Mouse (Mus musculus) gastrocnemius, postnatal 36 days (tissue): Measurements from ENCODE around the gene Vmn1r54. TPM values are rescaled to one million over a fixed set of nuclear protein-coding genes. Genes with fewer than 3 reads are reported as not detected.
A peak's percentile ranks its signal among the peaks of the same experiment; 100 is the strongest.
"Not testable (repeated sequence)": the region's sequence is repeated elsewhere in the genome, so short reads cannot be mapped to it uniquely, and the experiment has no call there.

ENCODE experiments used
- DNase-seq, 2 experiments: peaks; one replicate each; pipeline ENCODE4 v3.0.0; 2022
- intact Hi-C: fragments of 180-260 bp; cut with DNase I; formaldehyde crosslinking; loops from one replicate; pipeline ENCODE4 v1.15.1; 2025
- long read RNA-seq, 2 experiments: library from polyadenylated mRNA; stranded (forward); transcript quantifications; one replicate each; pipeline ENCODE4 v2.0.0; 2021
- total RNA-seq, 2 experiments: library from RNA; stranded (reverse); gene quantifications; 2 replicates each; pipeline ENCODE4 v1.2.3; 2021

The Vmn1r54 gene
- total RNA-seq: not detected
- long read RNA-seq, experiment 1: 0 reads
- long read RNA-seq, experiment 2: 0 reads

DNA sequence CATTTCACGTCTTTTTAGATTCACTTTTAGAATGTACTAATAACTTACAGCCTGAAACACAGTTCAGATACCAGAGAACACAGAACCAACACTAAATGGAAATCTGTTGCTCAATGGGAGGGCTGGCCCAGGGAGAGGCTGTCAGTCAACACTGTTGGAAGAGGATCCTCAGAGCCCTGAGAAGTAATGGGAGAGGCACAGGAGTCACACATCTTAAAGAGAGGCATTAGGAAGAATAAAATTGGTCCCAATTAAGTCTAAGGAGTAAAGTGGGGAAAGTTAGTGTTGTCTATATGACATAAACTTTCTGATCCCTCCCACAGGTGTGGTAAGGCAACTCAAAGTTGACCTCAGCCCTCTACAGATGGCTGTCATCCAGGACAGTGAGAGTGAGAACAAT is at the start of gene Vmn1r54:
Vmn1r54 (plus strand) TSS at position 301 of the 400 bp plus-strand sequence.
- no peak for DNase-seq
- intact Hi-C loops: no loop called here

GRCm38 (mm10) chr6:90202493-90202892 is 43.6 kb upstream of the Vmn1r54 start, which contains the start of gene V1ra8:
Gene V1ra8, plus strand, starts transcription at chr6:90202793.
- intact Hi-C loops, DNase-seq: not testable (repeated sequence)

- no peak for DNase-seq
- intact Hi-C loops: no loop called here
Observed at GRCm38 (mm10) chr6:90224338-90224737, 21.8 kb upstream of the Vmn1r54 start, which contains the start of gene Vmn1r53. Gene Vmn1r53, minus strand, starts transcription at chr6:90224438.

- intact Hi-C loops, DNase-seq: not testable (repeated sequence)
Observed at GRCm38 (mm10) chr6:90232114-90232513, 14.0 kb upstream of the Vmn1r54 start.

GRCm38 (mm10) chr6:90232681-90233080 is 13.4 kb upstream of the Vmn1r54 start:
- no peak for DNase-seq

DNA sequence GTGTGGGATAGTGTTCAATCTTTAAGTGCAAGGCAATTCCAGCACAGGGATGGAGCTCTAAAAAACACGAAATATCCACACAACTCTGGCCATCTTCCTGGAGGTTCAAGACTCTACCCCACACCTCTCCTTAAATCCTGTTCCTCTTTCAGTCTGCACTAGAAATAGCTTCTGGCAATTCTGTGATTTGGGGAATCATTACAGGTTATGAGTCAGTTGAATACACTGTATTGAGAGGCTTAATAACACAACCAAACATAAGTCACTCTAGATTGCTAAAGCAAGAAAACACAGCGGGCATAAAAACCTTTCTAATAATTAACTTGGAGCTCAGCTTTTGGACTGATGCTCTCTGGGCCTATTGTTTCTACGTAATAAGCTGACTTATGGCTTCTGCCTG is 2.1 kb upstream of the Vmn1r54 start:
- no peak for DNase-seq
- intact Hi-C loops: no loop called here

More at GRCm38 (mm10) chr6:90232681-90233080, 13.4 kb upstream of the Vmn1r54 start:
- intact Hi-C loops: no loop called here

DNA sequence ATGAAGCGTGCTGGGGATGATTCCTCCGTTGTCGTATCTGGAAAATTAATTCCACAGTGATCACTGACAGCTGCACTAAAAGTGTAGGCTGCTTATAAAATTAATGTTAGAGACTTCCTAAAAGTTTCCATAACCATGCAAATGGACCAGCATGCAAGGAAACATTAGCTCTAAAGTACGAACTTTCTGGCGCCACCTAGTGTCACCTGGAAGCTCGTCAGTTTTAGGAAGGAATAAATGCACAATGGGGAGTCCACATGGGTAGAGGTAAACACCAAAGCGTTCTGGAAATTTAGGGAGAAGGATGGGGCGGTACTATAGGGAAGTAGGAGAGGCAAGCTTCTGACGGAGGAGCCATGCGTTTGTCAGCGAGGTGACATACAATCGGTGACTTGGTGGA is 42.2 kb downstream of the Vmn1r54 start:
- intact Hi-C loops: no loop called here
- no peak for DNase-seq

- intact Hi-C loops: no loop called here
- DNase-seq: no peak
Observed at GRCm38 (mm10) chr6:90300919-90301318, 54.8 kb downstream of the Vmn1r54 start, which contains the start of gene BC048671. Gene BC048671, plus strand, starts transcription at chr6:90301219.

GRCm38 (mm10) chr6:90306315-90306975 is 60.3 kb downstream of the Vmn1r54 start:
- intact Hi-C loops: no loop called here

DNA sequence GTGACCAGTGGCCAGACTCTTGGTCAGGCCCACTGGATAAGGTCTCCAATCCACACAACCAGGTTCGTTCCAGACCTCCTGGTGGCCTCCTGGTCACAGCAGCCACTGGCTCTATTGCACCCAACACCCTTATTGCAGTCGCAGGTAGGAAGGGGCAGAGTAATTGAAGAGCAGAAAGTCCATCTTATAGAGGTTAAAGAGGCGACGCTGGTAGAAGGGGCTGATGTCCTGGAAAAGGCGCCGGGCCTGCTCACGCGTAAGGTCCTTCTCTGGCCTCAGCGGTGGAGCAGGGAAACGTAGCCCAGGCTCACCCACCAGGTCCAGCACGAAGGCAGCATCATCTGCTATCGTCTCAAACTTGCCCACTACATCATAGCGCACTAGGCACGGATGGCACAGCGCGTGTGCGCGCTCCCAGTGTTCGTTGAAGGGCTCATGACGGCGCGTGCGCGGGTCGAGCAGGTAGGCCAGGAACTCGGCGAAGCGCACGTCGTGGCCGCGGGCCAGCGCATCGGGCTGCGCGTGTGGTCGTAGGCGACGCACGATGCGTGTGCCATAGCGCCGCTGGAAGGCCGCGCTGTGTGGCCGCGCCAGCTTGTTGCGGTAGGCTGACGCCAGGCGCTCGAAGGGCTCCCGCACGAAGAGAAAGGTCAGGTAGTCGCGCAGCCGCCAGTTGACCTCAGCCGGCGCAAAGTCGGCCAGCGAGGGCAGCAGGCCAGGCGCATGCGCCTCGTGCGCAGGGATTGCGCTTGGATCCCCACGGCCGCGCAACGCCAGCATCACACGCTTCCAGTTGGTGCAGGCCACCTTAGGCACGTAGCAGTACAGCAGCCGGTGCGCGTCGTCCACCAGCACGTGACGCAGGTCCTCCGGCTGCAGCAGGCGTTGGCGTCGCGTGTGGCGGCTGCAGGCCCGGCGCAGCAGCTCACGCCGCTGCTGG is 63.0 kb downstream of the Vmn1r54 start:
- intact Hi-C loops: no loop called here
- no peak for DNase-seq

More at GRCm38 (mm10) chr6:90306315-90306975, 60.3 kb downstream of the Vmn1r54 start:
- no peak for DNase-seq

GRCm38 (mm10) chr6:90315961-90316360 is 69.9 kb downstream of the Vmn1r54 start:
- DNase-seq: no peak
- intact Hi-C loops: no loop called here

- intact Hi-C loops: no loop called here
- DNase-seq: no peak
Observed at GRCm38 (mm10) chr6:90317510-90318258, 71.6 kb downstream of the Vmn1r54 start.

DNA sequence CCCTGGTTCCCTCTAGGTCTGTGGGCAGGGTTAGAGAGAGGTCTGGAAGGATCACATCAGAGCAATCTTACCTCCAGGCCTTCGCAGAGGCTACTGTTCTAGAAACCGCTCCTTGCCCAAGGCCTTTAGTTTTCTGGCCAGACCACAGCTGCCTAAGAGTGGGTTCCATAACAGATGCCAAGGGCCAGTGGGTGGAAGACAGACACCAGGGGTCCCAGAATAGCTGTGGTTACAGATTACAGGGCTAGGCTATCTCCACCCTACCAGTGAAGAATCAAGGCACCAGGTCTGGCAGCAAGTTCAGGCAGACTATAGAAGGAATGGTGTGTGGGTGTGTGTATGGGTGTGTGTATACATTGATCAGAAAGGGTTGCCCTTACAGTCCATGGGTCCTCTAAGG is 72.9 kb downstream of the Vmn1r54 start:
- no peak for DNase-seq
- intact Hi-C loops: no loop called here

DNA sequence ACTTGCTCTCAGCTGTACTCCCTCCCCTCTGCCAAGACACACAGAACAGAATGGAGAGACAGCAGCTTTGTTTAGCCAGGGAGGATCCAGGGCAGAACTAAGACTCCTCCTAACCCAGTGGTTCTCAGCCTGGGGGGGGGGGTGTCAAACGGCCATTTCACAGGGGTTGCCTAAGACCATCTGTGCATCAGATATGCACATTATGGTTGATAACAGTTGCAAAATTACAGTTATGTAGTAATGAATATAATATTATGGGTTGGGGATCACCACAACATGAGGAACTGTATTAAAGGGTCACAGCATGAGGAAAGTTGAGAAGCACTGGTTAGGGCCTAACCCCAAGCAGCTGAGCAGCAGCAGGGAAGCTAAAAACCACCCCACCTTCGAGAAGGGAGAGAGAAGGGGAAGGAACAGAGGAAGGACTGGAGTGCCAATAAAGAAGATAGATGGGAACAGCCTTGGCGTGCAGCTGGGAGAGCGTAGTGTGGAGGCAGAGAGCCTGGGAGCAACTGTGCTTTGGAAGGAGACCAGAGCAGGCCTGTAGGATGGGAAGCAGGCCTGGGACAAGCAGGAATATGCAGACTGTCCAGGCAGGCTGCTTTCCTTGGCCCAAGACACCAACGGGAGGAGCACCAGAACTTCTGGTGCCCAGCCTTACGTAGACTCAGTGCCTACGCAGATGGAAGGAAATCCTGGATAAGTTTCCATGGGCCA is 73.5 kb downstream of the Vmn1r54 start:
- peak in 1 of 2 experiments; percentile 26 for DNase-seq
- intact Hi-C loops: no loop called here

DNA sequence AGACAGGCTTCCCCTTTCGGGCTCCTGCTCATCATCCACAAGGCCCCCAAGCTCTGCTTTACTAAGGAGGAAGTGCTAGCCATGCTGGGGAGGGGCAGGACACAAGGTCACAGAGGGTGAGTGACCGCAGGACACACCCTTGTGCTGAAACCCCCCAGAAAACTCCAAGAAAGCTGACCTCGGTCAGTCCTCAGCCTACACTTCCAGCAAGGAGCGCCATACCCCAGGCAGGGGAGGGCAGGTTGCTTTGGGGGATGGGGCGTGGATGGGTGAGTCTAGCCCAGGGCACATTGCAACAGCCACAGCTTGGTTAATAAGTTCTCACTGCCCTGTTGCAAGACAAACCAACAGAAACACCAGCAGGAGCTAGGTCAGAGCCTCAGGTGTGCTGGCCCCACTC is 74.3 kb downstream of the Vmn1r54 start:
- intact Hi-C loops: no loop called here
- no peak for DNase-seq

Other genes starting within 250 kb of the Vmn1r54 start
- gene Vmn1r47, start 230.2 kb upstream of the Vmn1r54 start, total RNA-seq: not detected
- gene Vmn1r48, start 209.5 kb upstream of the Vmn1r54 start, total RNA-seq: not detected
- not detected for gene Vmn1r49, start 167.8 kb upstream of the Vmn1r54 start, total RNA-seq
- not detected for gene Vmn1r50, start 144.9 kb upstream of the Vmn1r54 start, total RNA-seq
- gene Vmn1r51, start 123.7 kb upstream of the Vmn1r54 start, total RNA-seq: not detected
- not detected for gene Vmn1r52, start 71.5 kb upstream of the Vmn1r54 start, total RNA-seq
- gene V1ra8, start 43.5 kb upstream of the Vmn1r54 start, total RNA-seq: not detected
- gene Vmn1r53, start 21.9 kb upstream of the Vmn1r54 start, total RNA-seq: not detected
- gene BC048671, start 54.9 kb downstream of the Vmn1r54 start, total RNA-seq: not detected
- gene Chst13, start 78.9 kb downstream of the Vmn1r54 start, total RNA-seq: not detected
- gene Uroc1, start 87.0 kb downstream of the Vmn1r54 start, total RNA-seq: under 1 TPM in 1 of 2 experiments, not detected in 1; 0.08 TPM
- 10 to 100 TPM; 13.3 to 13.6 TPM for gene Zxdc, start 123.2 kb downstream of the Vmn1r54 start, total RNA-seq
- gene Cfap100, start 182.5 kb downstream of the Vmn1r54 start, total RNA-seq: under 1 TPM in 1 of 2 experiments, not detected in 1; 0.30 TPM
- 10 to 100 TPM; 36.6 to 38.0 TPM for gene Klf15, start 216.3 kb downstream of the Vmn1r54 start, total RNA-seq
- gene Aldh1l1, start 240.1 kb downstream of the Vmn1r54 start, total RNA-seq: 1 to 10 TPM; 2.9 to 4.0 TPM